Mouse (Mus musculus) neural tube, embryonic 13.5 days (tissue): ENCODE results near the gene Rin1. TPM values are rescaled to one million over a fixed set of nuclear protein-coding genes. Genes with fewer than 3 reads are reported as not detected.

Source experiments
- ATAC-seq: fragments of 200-750 bp; cut with Nextera tagmentation; 2 replicates; pipeline ENCODE4 v1.8.0; 2017; ENCODE audit warnings: low read depth, mild to moderate bottlenecking, moderate TSS enrichment, moderate library complexity
- H3K27ac ChIP-seq: fragments of 300-500 bp; sonication (generic); replicated peaks from 2 replicates; pipeline ENCODE4 v1.5.1; 2015; ENCODE audit warnings: moderate library complexity, mild to moderate bottlenecking, inconsistent platforms
- H3K27me3 ChIP-seq: fragments of 300-500 bp; sonication (generic); 2 replicates; pipeline ENCODE4 v1.6.1; 2015; ENCODE audit warnings: mild to moderate bottlenecking, inconsistent platforms
- H3K36me3 ChIP-seq: fragments of 300-500 bp; sonication (generic); 2 replicates; pipeline ENCODE4 v1.6.1; 2015; ENCODE audit warnings: mild to moderate bottlenecking, inconsistent platforms
- H3K4me1 ChIP-seq: fragments of 300-500 bp; sonication (generic); replicated peaks from 2 replicates; pipeline ENCODE4 v1.6.1; 2015; ENCODE audit warnings: inconsistent platforms
- H3K4me2 ChIP-seq: fragments of 300-500 bp; sonication (generic); 2 replicates; pipeline ENCODE4 v1.6.1; 2015; ENCODE audit warnings: inconsistent platforms, mild to moderate bottlenecking, moderate library complexity
- H3K4me3 ChIP-seq: fragments of 300-500 bp; sonication (generic); 2 replicates; pipeline ENCODE4 v1.5.1; 2015; ENCODE audit warnings: mild to moderate bottlenecking, inconsistent platforms
- H3K9ac ChIP-seq: fragments of 300-500 bp; sonication (generic); 2 replicates; pipeline ENCODE4 v1.6.1; 2015; ENCODE audit warnings: moderate library complexity, mild to moderate bottlenecking, inconsistent platforms
- H3K9me3 ChIP-seq: fragments of 300-500 bp; sonication (generic); 2 replicates; pipeline ENCODE4 v1.6.1; 2016; ENCODE audit warnings: inconsistent platforms
- WGBS: fragments of 180-500 bp; shearing (Covaris S2); methylation state at CpG from one replicate; pipeline ENCODE4 v1.1.7; 2015; 5-methylcytosine and 5-hydroxymethylcytosine counted together
- polyA plus RNA-seq: library from polyadenylated mRNA; unstranded; fragments of >200 nt; fragmentation: Nextera tagmentation; extraction: Ambion mirVana; gene quantifications from 2 replicates; pipeline ENCODE4 v1.2.1, GENCODE M21; 2015

Gene Rin1
- polyA plus RNA-seq, 1 experiment from 2014 or later: 1.4 TPM

DNA sequence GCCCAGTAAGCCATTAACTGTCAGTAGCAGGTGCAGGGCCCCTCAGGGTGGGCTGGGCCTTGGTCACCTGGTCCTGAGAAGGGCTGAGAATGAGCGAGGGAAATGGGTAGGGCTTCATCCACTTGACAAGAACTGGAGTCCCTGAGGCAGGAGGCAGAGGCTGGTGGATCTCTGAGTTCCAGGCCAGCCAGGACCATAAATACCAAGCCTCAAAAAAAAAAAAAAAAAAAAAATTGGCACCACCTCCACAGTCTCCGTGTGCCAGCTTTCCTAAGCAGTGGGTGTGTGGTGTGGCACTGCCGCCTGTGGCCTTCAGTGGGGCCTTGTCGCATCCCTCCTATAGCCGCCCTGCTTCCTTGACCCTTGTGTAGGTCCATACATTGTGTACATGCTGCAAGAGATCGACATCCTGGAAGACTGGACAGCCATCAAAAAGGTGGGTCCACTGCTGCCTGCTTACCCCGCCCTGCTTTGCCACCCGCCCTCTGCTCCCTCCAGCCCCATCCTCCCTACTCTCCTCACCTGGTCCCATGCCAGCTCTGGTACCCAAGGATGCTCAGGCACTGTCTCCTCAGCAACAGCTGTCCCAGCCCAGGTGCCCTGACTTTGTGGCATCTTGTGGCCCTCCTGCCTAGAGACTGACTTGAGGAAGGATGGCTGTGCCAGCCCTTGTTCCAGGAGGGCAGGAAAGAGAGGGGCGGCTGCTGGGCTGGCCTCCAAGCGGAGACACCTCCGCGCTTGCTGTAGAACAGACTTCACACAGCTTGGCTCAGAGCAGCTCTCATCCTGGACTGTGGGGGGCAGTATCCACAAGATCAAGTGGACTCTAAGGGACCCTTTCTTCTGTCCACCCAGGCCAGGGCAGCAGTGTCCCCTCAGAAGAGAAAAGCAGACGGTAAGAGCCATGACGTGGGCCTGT is 1.9 kb upstream of the Rin1 start:
- 88% methylated on average over 14 of the region's 14 CpGs for WGBS
- Histone ChIP-seq H3K4me3 (no peak overlapping the region), H3K9me3 (no peaks in the 10 kb centered on the region), H3K27ac (no peak overlapping the region), H3K4me2 (no peak overlapping the region), H3K36me3 (peaks cover 56% of the 10 kb centered on the region), H3K9ac (no peak overlapping the region), H3K27me3 (peaks cover 40% of the 10 kb centered on the region), H3K4me1 (peaks cover 18% of the 10 kb centered on the region)
- no peak for ATAC-seq

GRCm38 (mm10) chr19:5049325-5049724 is 956 bp upstream of the Rin1 start:
- peaks cover 49% of the 10 kb centered on the region for H3K27me3 ChIP-seq
- ATAC-seq: no peak
- peaks cover 48% of the 10 kb centered on the region for H3K36me3 ChIP-seq
- H3K27ac ChIP-seq: no peak overlapping the region
- peaks cover 18% of the 10 kb centered on the region for H3K4me1 ChIP-seq
- no peak overlapping the region for H3K4me2 ChIP-seq
- 83% methylated on average over 6 of the region's 6 CpGs for WGBS
- no peak overlapping the region for H3K4me3 ChIP-seq
- no peaks in the 10 kb centered on the region for H3K9me3 ChIP-seq
- H3K9ac ChIP-seq: no peak overlapping the region

- ATAC-seq: peak; percentile 43; the same call in 1 of the 2 replicates
- peak overlapping the region; percentile 9 for H3K4me3 ChIP-seq
- WGBS: 11% methylated on average over 17 of the region's 17 CpGs
Measured at GRCm38 (mm10) chr19:5051031-5051430, 750 bp downstream of the Rin1 start.

GRCm38 (mm10) chr19:5051515-5051914 is 1.2 kb downstream of the Rin1 start:
- no peaks in the 10 kb centered on the region for H3K9me3 ChIP-seq
- H3K27ac ChIP-seq: no peak overlapping the region
- peaks cover 63% of the 10 kb centered on the region for H3K27me3 ChIP-seq
- H3K4me3 ChIP-seq: 0 out of 2 replicates have a peak overlapping the region, but pooled peaks have one; percentile 9
- no peak for ATAC-seq
- 0 out of 2 replicates have a peak overlapping the region, but pooled peaks have one; percentile 6 for H3K9ac ChIP-seq
- H3K36me3 ChIP-seq: peaks cover 35% of the 10 kb centered on the region
- 39% methylated on average over 3 of the region's 3 CpGs for WGBS
- H3K4me1 ChIP-seq: peaks cover 21% of the 10 kb centered on the region
- H3K4me2 ChIP-seq: peak overlapping the region; percentile 11; the same call in 1 of the 2 replicates

More at GRCm38 (mm10) chr19:5051031-5051430, 750 bp downstream of the Rin1 start:
- Histone ChIP-seq H3K4me1 (peaks cover 18% of the 10 kb centered on the region), H3K4me2 (peak overlapping the region; percentile 15), H3K9ac (0 out of 2 replicates have a peak overlapping the region, but pooled peaks have one; percentile 6), H3K27ac (no peak overlapping the region), H3K9me3 (no peaks in the 10 kb centered on the region), H3K36me3 (peaks cover 40% of the 10 kb centered on the region), H3K27me3 (peaks cover 63% of the 10 kb centered on the region)

GRCm38 (mm10) chr19:5052166-5052822 is 2.0 kb downstream of the Rin1 start:
- Histone ChIP-seq H3K4me3 (no peak overlapping the region), H3K4me1 (peaks cover 24% of the 10 kb centered on the region), H3K4me2 (no peak overlapping the region), H3K9ac (no peak overlapping the region), H3K27ac (no peak overlapping the region), H3K36me3 (peaks cover 27% of the 10 kb centered on the region), H3K27me3 (peaks cover 63% of the 10 kb centered on the region), H3K9me3 (no peaks in the 10 kb centered on the region)
- 28% methylated on average over 25 of the region's 25 CpGs for WGBS
- no peak for ATAC-seq

DNA sequence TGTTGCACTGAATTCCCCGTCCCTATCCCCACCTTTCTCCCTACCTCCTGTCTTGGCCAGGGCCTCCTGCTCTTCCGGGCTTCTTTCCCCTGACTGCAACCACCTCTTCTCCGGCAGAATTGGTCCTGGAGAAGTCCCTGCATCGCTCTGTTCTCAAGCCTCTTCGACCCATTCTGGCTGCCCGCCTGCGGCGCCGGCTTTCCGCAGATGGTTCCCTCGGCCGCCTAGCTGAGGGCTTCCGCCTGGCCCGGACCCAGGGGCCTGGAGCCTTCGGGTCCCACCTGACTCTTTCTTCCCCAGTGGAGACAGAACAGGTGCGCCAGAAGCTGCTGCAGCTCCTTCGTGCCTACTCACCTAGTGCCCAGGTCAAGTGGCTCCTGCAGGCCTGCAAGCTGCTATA is 2.6 kb downstream of the Rin1 start:
- H3K9me3 ChIP-seq: no peaks in the 10 kb centered on the region
- peaks cover 63% of the 10 kb centered on the region for H3K27me3 ChIP-seq
- no peak overlapping the region for H3K4me3 ChIP-seq
- no peak overlapping the region for H3K4me2 ChIP-seq
- H3K27ac ChIP-seq: no peak overlapping the region
- H3K36me3 ChIP-seq: peaks cover 22% of the 10 kb centered on the region
- 58% methylated on average over 17 of the region's 17 CpGs for WGBS
- no peak for ATAC-seq
- no peak overlapping the region for H3K9ac ChIP-seq
- H3K4me1 ChIP-seq: peaks cover 24% of the 10 kb centered on the region

DNA sequence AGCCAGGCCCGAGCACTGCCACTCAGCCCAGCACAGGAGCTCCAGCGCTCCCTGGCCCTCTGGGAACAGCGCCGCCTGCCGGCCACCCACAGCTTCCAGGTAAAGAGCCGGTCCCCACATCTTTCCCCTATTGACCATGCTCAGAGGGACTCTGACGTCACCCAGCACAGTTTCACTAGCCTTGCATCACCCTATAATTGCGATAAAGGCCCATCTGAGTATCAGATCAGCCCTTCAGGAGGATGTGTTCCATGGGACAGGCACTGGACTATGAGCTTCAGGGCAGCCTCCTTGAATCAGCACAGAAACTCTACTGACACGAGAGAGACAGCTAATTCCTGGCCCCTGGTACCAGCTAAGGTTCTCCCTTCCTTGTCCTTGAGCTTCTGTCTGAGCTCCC is 3.6 kb downstream of the Rin1 start:
- Histone ChIP-seq H3K36me3 (peaks cover 11% of the 10 kb centered on the region), H3K4me3 (no peak overlapping the region), H3K27me3 (peaks cover 63% of the 10 kb centered on the region), H3K9ac (no peak overlapping the region), H3K9me3 (no peaks in the 10 kb centered on the region), H3K4me1 (peaks cover 28% of the 10 kb centered on the region), H3K27ac (no peak overlapping the region), H3K4me2 (no peak overlapping the region)
- 16% methylated on average over 9 of the region's 9 CpGs for WGBS
- no peak for ATAC-seq

GRCm38 (mm10) chr19:5056251-5056650 is 6.0 kb downstream of the Rin1 start:
- Histone ChIP-seq H3K9me3 (no peaks in the 10 kb centered on the region), H3K27me3 (peaks cover 45% of the 10 kb centered on the region), H3K4me1 (peaks cover 34% of the 10 kb centered on the region), H3K36me3 (no peaks in the 10 kb centered on the region), H3K27ac (no peak overlapping the region), H3K9ac (no peak overlapping the region), H3K4me3 (no peak overlapping the region), H3K4me2 (no peak overlapping the region)
- peak; percentile 30 for ATAC-seq
- 14% methylated on average over 6 of the region's 6 CpGs for WGBS

GRCm38 (mm10) chr19:5057876-5058775 is 7.8 kb downstream of the Rin1 start:
- peaks cover 31% of the 10 kb centered on the region for H3K4me1 ChIP-seq
- no peak overlapping the region for H3K4me2 ChIP-seq
- H3K27me3 ChIP-seq: peaks cover 26% of the 10 kb centered on the region
- H3K27ac ChIP-seq: no peak overlapping the region
- no peaks in the 10 kb centered on the region for H3K9me3 ChIP-seq
- 21% methylated on average over 16 of the region's 16 CpGs for WGBS
- no peak overlapping the region for H3K4me3 ChIP-seq
- no peaks in the 10 kb centered on the region for H3K36me3 ChIP-seq
- ATAC-seq: no peak
- H3K9ac ChIP-seq: no peak overlapping the region

- H3K4me1 ChIP-seq: peaks cover 31% of the 10 kb centered on the region
- no peaks in the 10 kb centered on the region for H3K9me3 ChIP-seq
- peaks cover 16% of the 10 kb centered on the region; the same call in 1 of the 2 replicates for H3K27me3 ChIP-seq
- ATAC-seq: no peak
- WGBS: 21% methylated on average over 10 of the region's 10 CpGs
- no peaks in the 10 kb centered on the region for H3K36me3 ChIP-seq
- H3K4me3 ChIP-seq: no peak overlapping the region
- H3K4me2 ChIP-seq: no peak overlapping the region
- H3K9ac ChIP-seq: peak overlapping the region; percentile 26; the same call in 1 of the 2 replicates
- H3K27ac ChIP-seq: no peak overlapping the region
Measured at GRCm38 (mm10) chr19:5058801-5059771, 8.8 kb downstream of the Rin1 start.
